Mouse (Mus musculus): ENCODE data around the gene Sh2b1.

Gene Sh2b1

DNA sequence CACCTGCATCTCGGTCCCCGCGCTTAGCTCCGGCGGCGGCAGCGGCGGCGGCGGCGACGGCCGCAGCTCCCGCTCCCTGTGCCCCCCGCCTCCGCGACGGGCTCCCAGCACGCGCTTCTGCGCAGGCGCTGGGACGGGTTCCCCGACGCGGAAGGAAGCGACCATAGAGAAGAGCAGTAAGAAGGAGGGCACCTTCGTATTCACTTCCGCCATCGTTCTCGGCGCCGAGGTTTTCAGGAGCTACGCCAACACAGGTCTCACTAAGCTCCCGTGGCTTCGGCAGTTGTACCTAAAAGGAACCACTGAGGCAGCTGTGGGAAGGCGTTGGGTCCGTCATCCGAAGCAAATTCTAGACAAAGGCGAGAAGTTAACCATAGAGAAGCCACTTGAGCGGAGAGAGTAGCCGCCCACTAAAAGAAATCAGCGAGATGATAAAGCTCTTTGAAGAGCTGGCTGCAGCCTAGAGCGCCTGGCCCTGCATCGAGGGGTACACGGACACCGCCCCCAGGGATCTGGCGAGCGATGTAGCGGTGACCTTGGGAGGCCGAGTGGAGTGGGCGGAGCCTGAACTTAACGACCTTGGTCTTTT is at the start of gene Sh2b1:
TSS of gene Sh2b1 (minus strand) at position 432 of the 589 bp plus-strand sequence.
- CTCF ChIA-PET = interaction anchor here (0.6 to 1.5 kb wide), 2 partner anchors 12 to 30 kb away, joined by 7 to 10 read pairs; partner anchors contain the start of gene Tufm

DNA sequence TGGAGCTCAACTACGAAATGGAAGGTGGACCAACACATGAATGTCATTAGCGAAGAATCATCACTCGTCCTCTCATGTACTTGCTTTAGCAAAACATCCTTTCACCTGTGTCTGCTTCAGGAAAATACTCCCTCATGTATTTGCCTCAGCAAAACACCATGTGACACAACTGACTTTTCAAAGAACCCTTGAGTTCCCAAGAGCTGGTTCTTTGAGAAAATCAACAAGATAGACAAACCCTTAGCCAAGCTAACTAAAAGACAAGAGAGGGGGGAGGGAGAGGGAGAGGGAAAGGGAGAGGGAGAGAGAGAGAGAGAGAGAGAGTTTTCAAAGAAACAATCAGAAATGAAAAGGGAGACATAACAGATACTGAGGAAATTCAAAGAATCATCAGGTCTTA is 48.1 kb upstream of the Sh2b1 start:
- CTCF ChIA-PET = no interaction called here

DNA sequence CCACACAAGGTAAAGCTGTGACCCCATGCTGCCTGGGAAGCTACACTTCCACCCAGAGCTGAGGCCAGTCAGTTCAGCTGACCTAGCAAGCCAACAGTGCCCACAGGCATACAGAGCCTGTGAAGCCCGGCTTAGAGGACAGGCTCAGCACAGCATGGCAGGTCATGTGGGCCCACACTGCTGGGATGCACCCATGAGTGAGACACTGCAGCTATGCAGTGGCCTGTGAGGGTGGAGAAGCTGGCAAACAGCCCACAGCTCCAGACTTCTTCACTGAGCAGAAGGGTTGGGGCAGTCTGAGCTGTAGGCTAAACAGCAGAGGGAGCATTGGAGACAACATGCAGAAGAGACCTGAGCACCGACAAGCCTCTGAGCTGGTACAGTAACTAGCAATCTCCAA is 44.3 kb upstream of the Sh2b1 start:
- CTCF ChIA-PET = interaction anchor here (0.7 kb wide), 1 partner anchor 46 kb away, joined by 4 read pairs; no protein-coding TSS in a partner anchor

DNA sequence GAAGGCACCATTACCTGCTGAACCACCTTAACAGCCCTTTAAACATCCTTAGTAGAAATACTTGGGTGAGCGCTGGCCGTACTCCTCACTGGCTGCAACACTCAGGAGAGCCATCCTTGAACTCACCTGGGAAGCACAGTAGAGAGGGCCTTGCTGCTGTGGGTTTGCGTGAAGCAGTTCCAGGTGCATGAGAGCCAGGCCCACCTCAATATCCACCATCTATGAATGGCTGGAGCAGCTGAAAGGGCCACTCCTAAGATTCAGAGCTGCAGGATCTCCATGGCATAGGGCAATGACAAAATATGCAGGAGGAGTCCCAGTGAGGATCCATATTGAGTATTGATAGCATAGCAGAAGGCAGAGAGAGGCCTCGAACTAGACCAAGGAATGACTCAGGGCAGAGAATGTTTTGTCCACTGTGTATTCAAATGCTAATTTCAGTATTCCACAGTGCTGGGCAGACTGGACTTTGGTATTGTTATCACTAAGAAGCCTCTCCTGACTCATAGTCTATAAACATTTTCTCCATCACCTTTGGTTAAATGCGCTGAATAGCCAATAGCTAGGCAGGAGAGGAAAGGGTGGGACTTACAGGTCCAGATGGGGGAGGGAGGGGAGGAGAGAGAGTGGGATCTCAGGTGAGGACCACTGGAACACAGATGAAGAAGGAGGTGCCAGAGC is 43.2 kb upstream of the Sh2b1 start:
- CTCF ChIA-PET = interaction anchor here (0.6 to 0.7 kb wide), 3 partner anchors 153 to 940 kb away, joined by 4 read pairs; no protein-coding TSS in a partner anchor

DNA sequence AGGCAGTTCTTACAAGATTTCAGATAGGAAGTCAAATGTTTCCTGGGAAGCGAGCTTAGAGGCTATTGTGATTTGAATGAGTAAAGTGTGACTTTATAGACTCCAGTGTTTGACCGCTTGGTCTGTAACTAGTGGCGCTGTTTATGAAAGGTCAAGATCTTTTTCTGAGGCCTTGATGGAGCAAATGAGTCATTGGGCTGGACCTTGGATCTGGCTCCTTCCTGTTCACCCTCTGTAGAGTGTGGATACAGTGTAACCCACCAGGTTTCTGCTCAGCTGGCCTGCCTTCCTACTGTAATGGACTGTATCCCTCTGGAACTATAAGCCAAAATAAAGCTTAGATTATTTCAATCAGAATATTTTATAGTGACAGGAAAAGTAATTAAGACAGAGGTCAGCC is 36.1 kb upstream of the Sh2b1 start:
- CTCF ChIA-PET = no interaction called here

DNA sequence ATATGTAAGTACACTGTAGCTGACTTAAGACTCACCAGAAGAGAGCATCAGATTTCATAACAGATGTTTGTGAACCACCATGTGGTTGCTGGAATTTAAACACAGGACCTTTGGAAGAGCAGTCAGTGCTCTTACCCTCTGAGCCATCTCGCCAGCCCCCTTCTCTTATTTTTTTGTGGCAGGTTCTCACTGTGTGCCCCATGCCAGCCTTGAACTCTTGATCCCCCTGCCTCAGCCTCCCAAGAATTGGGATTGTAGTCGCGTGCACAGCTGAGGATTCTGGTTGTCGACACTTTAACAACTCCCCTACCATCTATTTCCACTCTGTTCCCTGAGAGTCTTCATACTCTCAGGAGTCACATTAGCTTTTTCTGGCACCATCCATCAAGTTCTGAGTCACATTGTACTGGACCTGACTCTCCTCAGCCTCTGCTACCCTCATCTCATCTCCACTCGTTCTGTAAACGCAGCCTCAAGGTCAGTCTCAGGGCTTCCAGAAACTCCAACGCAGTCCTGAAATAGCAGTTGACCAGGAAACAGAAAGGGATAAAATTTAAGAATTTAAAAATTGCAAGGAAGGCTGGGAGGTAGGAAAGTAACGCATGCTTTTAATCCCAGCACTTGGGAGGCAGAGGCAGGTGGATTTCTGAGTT is 32.0 kb upstream of the Sh2b1 start:
- CTCF ChIA-PET = no interaction called here

DNA sequence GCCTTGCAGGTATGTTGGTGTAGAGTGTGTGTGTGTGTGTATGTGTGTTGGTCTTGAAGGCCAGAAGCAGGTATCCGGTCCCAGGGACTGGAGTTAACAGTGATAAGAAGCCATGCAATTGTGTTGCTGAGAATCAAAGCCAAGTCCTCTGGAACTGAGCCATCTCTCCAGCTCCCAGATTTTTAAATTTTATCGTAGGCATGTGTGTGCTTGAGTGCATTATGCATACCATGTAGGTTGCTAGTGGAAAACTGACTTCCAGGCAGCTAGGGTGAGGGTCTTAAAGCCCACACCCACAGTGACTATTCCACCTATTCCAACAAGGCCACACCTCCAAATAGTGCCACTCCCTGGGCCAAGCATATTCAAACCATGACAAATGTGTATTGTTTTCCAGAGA is 29.7 kb upstream of the Sh2b1 start:
- CTCF ChIA-PET = interaction anchor here (0.7 kb wide), 1 partner anchor 29 kb away, joined by 10 read pairs; the partner anchor contains the start of gene Sh2b1

DNA sequence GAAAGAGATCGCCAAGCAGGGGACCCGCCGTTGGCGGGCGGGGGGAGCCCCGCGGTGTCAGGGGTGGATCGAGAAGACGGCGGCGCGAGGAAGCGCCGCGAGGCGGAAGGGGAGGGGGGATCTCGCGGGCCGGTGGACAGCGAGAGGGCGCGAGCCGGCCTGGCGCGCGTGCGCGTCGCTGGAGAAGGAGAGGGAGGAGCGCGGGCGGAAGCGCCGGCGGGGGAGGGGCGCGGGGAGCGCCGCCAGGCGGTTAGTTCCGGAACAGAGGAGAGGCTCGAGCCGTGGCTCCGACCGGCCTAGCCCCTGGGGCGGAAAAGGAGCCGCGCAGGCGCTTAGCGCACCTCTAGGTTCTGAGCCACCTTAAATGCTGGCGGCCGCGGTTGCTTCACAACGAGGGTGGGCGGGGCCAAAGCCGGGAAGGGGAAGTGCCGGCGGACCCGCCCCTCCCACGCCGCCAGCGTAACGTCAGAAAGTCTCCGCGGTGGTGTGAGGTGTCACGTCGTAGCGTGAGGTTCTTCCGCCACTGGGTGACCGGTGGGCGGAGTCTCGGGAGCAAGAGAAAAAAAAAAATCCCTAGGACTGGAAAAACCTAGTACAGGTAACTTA is 28.2 kb upstream of the Sh2b1 start, which contains the start of gene Atxn2l:
TSS of gene Atxn2l (minus strand) at position 165 of the 606 bp plus-strand sequence.
- CTCF ChIA-PET = no interaction called here

DNA sequence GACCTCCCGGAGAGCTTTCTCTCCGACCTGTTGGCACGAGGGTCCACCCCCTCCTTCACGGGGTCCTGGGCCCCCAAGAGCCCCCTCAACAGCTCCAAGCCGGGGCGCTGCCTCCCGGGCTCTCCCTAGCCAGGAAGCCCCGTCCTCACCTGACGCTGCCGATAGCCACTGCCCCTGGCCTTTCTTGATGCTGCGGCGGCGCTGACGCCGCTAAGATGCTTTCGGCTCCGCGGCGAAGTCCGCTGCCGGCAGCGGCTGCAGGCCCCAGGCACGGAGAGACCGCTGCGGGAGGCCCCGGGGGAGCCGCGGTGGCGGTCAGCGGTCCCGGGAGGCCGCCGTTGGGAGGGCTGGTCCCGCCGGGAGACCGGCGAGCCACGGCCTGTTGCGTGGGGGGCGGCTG is 27.5 kb upstream of the Sh2b1 start:
- CTCF ChIA-PET = no interaction called here

DNA sequence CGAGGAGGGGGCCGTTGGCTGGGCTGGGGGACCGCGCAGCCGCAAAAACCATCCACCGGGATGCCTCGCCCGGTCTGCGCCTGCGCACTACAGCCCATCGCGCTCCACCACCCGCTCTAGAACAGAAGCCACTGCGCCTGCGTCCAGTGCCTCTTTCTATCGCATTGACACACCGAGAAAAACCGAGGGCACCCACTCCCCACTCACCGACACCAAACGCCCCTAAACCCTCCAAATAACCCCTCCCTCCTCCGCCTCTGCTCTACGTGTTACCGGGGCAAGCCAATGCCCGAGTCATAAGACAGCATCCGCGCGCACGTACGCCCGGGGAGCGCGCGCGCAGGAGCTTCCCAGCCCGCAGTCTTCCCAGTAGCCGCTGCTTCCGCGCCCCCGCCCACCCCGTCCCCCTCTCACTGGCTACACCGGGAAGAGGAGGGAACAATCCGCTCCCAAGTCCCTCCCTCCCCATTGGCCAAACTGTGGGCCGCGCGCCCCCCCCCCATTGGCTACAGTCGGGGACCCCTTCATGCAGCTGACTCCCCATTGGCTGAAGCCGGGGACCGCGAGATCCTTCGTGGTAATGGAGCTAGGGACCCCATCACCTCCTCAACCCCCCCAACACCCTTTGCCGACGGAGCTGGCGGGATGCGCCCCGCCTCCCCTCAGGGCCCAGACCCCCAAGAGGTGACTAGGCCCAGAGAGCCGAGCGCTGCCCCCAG is 27.0 kb upstream of the Sh2b1 start:
- CTCF ChIA-PET = interaction anchor here (0.7 kb wide), 1 partner anchor 106 kb away, joined by 3 read pairs; no protein-coding TSS in a partner anchor

DNA sequence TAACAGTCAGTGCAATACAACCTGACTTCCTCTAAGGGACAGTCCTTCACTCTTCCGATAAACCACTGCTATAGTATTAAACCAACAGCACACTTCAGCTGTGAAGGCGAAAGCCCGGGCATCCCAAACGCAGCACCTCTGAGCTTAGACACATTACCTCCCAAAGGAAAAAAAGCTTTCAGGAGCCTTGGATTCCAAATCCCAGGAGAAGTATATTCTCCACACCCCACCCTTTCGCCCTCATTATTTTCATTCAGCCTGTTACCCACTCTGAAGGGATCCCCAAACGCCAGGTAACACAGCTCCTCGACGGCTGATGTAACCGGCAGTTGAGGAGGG is 26.4 kb upstream of the Sh2b1 start:
- CTCF ChIA-PET = interaction anchor here (0.7 kb wide), 1 partner anchor 107 kb away, joined by 3 read pairs; no protein-coding TSS in a partner anchor

DNA sequence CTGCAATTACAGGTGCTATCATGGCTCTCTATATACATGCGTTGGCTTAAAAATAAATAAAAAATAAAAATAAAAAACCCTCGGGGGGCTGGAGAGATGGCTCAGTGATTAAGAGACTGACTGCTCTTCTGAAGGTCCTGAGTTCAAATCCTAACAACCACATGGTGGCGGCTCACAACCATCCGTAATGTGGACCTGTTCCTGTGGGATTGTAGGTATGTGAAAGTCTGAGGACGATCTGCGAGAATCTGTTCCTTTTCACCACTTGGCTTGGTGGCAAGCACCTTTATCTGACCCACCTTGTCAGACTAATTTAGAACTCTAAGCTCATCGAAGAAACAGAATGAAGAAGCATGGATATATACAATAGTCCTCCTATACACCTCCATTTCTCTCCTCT is 24.2 kb upstream of the Sh2b1 start:
- CTCF ChIA-PET = no interaction called here

DNA sequence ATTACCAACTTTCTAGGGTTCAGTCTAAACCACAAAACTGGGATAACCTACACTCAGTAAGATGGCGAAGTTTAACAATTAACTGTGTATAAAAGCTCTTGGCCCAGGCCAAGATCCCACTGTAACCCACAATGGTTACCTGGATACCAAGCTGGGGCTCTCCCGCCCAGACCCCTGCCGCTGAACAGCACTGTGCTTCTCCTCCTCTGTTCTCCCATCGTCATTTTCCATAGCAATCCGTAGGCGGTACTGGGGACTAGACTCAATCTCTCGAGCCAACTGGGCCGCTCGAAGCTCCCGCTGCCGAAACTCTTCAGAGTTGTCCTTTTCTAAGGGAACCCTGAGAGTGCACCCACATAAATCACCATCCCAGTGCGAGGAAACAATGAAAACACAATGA is 22.7 kb upstream of the Sh2b1 start:
- CTCF ChIA-PET = no interaction called here

DNA sequence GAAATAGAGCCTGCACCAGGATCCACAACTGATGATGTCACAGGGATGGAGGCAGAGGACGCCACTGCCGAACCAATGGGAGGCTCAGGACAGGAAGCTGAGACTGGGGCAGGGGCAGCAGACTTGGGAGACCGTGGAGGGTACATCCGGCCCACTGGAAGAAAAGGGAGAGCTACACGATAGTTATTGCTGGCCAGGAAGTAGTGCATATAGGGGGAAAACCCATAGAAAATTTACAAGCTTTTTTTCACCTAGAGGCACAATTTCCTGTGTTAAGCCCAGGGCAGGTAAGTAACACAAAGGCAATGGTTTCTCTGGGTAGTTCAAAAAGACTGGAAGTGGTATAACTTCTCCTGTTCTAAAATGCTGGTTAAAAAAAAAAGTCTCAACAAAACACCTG is 21.3 kb upstream of the Sh2b1 start:
- CTCF ChIA-PET = interaction anchor here (0.7 kb wide), 1 partner anchor 715 kb away, joined by 3 read pairs; no protein-coding TSS in a partner anchor

DNA sequence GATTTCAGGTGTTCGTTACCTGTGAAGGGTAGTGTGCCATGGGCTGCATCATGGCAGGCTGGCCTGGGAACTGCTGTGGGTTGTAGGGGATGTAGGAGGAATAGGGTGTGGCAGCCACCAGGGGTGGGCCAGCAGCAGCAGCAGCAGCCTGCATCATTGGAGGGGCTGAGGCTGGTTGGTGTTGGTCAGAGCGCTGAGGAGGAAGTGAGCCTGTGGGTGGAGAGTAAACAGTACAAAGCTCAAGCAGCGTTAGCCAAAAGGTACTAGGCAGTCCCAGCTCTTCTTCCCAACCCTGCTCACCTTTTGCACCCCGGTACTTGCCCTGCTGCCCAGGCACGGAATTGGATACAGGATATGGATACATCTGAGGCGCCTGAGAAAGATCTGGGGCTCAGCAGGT is 18.9 kb upstream of the Sh2b1 start:
- CTCF ChIA-PET = no interaction called here

DNA sequence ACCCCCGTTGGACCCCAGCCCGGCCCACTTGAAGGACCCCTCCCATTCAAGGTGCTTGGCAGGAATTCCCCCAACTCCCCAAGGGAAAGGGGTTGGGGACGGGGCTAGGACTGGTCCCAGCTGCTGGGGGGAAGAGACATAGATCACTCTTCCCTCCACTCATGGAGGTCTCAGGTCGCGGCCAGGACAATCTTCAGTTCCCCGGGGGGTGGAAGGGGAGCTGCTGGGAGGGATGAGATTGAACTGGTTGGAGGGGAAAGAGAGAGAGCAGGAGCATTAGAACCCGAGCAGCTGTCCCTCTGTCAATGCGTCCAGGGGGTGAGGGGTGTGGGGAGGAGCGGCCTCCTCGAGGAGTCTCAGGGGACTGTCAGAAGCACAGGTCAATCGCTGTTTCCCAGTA is 16.7 kb upstream of the Sh2b1 start:
- CTCF ChIA-PET = no interaction called here

DNA sequence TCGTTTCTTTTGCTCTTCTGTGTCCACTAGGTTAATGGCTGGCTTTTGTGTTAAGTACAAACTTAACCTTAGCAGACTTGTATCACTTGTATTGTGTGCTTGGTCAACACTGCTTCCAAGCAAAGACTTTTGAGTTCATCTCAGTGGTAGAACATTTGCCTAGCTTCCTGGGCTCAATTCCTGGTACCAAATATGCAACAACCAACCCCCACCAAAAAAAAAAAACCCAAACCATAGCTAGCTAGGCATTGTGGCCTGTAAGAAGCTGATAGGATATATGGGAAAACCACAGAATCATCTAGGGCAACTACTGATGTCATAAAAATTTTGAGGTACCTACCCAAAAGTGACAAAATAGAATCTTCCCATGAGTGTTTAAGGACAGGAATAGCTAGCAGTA is 15.8 kb upstream of the Sh2b1 start:
- CTCF ChIA-PET = interaction anchor here (0.7 kb wide), 1 partner anchor 15 kb away, joined by 5 read pairs; no protein-coding TSS in a partner anchor

DNA sequence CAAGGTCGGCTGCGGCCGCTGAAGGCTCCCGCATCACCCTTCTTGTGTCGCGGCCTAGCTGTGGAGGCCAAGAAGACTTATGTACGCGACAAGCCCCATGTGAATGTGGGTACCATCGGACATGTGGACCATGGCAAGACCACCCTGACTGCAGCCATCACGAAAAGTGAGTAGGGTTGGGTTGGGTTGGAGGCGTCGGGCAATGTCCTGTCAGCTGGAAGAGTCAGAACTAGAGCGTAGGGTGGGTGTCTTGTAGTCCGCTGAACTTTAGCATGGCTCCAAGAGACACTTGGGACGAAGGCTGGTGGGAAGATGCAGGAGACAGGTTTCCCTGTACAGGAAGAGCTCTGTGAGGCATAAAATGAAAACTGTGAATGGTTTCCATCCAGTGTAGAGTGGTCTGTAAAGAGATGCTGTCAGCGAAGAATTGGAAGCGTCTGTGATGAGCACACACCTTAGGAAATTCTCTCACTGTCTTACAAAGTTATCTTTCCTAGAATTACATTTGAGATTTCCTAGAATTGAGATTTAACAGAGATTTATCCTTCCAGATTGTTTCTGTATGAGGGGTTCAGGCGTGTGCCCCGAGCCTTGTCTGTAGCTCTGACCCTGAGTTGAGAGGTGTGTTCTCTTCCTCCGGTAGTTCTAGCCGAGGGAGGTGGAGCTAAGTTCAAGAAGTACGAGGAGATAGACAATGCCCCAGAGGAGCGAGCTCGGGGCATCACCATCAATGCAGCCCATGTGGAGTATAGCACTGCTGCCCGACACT is 12.6 kb upstream of the Sh2b1 start:
- CTCF ChIA-PET = interaction anchor here (0.5 to 1.0 kb wide), 2 partner anchors 13 to 24 kb away, joined by 3 to 7 read pairs; partner anchors contain the start of gene Sh2b1

DNA sequence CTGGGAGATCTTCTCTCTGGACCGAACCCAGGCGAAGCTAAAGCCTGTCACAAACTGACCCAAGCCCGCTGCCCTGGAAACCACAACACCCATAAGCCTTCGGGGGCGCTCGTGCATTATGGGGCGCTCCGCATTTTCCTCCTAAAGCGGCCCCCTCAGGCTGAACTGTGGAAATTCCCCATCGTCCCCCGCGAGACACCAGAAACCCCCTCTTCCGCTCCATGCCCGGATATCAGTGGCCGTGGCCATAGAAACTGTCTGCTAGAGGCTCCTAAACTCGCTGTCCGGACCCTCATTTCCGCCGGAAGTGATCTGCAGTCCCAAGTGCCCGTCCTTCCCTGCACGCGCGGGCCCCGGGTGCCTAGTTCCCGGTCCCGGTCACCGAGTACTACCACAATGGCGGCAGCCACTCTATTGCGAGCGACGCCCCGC is 11.8 kb upstream of the Sh2b1 start, which contains the start of gene Tufm:
TSS of gene Tufm (plus strand) at position 310 of the 432 bp plus-strand sequence.
- CTCF ChIA-PET = interaction anchor here (1.0 kb wide), 1 partner anchor 12 kb away, joined by 7 read pairs; the partner anchor contains the start of gene Sh2b1

DNA sequence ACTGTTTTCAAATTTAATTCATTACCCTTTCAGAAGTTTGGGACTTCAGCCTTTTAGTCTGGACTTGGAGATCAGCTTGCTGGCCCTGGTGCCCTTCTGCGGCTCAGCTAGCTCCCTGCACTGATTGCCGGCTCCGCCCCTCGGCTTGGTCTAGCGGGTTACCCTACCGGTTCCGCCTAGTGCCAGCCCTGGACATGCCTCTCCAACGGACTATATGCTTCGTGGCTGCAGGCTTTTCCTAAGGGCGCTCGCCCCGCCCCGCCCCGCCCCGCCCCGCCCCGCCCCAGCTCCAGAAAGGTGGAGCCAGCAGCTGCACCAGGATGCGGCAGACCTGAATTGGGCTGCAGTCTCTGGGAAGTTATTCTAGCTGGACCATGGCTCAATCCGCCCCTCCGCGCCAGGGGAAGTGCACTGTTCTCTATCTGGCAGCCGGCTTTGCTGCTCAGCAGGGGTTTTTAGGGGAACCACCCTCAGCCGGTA is 7.2 kb upstream of the Sh2b1 start:
- CTCF ChIA-PET = interaction anchor here (1.0 to 1.5 kb wide), 2 partner anchors 45 to 84 kb away, joined by 4 read pairs; no protein-coding TSS in a partner anchor
